Mouse (Mus musculus) yolk sac, embryonic 10.5 days (tissue): ENCODE results near the gene Prcc.
"Not testable (repeated sequence)": the region's sequence is repeated elsewhere in the genome, so short reads cannot be mapped to it uniquely, and the experiment has no call there.

Experiments
- DNase-seq: peaks from one replicate; pipeline ENCODE4 v3.0.0-alpha.2; 2017; ENCODE audit warnings: low spot score

Prcc gene

DNA sequence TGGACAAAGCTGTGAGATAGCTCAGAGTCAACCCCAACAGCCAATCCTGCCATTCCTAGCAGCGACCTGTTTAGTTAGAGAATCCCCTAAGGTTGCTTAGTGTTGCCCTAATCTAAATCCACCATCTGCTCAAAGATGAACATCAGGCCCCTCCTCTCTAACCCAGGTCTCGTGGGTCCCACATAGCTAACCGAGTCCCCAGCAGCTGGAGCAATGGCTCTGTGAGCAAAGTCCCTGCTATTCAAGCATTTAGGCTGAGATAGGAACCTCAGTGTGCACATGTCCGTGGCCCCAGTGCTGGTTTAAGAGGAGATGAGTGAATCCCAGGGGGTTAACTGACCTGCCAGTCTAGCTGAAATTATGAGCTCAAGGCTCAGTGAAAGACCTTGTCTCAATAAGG, 39.2 kb downstream of the Prcc start:
- DNase-seq = no peak

DNA sequence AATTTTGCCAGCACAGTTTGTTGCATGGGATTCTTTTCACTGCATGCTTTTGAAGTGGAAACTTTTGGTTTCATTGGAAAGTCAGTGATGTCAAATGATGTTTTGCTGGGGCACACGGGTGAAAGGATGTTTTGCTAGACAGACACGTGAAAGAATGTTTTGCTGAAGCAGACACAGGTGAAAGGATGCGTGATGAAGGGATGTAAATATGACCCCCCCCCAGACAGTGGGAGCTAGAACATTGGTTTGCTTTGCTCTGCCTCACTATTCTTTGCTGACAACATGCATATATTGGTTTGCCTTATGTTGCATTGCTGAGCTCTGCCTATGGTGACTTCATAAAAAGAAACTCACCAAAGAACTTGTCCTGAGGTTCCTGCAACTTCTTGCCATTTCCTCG, 40.4 kb downstream of the Prcc start:
- DNase-seq = no peak

DNA sequence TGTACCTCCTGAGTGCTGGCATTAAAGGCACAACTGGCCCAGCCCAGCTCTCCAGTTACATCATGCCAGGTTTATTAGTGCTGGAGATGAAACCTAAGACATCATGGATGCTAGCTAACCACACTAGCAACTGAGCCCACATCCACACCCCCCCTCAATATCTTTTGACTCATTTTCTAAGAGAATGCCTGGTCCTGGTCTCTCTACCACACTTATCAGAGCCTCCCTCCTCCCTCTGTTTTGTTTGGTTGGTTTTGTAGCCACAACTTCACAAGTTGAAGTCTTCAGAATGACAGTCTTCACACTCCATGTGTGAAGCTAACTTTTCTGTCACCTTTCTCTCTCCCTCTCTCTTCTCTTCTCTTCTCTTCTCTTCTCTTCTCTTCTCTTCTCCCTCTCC, 44.5 kb downstream of the Prcc start:
- DNase-seq = no peak

DNA sequence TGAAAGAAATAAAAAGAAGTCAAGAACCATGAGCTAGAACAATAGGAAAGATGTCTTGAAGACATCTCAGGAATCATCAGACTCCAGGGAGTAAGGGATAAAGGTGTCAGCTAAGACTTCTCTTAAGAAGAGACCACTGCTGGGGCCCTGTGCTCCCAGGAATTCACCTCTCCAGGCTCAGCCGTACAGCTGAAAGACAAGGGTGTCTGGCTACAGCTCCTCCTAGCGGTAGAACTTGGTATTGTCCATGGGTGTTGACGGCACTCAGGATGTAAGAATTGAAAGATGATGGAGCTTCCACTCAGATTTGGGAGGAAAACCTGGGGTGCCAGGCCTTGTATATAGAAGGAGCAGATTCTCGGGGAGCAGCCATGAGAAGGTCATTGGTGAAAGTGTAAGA, 46.8 kb downstream of the Prcc start:
- DNase-seq = peak; percentile 40

DNA sequence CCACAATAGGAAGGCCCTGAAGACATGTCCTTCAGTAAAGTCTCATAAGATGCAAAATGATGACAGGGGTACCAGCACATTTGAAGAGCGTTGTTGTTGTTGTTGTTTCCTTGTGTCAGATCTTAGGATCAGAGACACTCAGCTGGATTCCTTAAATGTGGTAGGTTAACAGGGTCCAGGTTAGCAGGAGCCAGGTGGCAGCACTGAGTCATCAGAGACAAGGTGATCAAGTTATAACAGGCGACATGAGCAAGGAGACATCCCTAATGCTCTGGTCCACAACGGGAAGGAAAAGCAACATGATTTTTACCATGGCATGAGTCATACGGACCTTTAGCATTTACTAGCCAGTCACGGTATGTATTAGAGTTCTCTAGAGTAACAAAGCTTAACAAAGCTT, 51.9 kb downstream of the Prcc start:
- DNase-seq = no peak

DNA sequence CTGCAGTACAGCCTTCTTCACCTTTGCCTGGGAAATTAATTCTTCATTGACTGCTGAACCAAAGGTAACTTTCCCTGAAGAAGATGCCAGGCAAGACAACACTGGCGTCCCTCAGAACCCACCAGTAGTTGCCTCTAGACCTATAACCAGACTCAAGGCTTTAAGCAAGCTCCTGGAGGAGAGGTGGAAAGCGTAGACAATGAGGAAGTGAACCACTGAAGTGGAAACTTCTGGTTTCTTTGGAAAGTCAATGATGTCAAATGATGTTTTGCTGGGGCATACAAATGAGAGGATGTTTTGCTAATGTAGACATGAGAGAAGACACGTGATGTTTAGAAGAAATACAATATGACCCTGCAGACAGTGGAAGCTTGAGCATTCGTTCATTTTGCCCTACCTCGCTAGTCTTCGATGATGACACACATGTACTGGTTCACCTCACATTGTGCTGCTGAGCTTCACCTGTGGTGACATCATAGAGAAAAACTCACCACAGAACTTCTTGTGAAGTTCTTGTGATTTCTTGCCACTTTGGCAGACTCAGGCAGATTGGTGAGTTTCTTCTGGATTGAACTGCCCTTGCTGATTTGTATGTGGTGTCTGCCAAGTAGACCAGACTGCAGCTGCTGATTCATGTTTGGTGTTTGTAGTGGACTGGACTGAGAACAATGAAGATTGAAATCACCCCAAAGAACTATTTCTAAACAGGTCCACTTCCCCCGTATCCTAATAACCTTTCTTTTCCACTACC, 53.1 kb downstream of the Prcc start:
- no peak for DNase-seq

DNA sequence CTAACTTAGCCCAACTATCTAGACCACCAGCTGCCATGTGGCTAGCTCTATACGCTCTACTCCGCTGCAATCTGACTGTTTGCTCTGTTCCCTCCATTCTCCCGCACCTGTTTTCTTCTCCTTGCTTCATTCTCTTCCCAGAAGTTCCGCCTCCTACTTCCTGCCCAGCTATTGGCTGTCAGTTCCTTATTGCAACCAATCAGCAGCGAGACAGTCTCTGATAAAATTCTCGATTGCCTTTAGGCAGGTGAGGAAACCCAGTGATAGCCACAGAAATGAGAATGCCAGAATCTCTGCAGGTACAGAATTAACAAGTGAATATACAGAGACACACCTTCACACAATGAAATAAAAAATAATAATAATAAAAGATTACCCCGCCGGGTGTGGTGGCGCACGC, 56.4 kb downstream of the Prcc start:
- no peak for DNase-seq

DNA sequence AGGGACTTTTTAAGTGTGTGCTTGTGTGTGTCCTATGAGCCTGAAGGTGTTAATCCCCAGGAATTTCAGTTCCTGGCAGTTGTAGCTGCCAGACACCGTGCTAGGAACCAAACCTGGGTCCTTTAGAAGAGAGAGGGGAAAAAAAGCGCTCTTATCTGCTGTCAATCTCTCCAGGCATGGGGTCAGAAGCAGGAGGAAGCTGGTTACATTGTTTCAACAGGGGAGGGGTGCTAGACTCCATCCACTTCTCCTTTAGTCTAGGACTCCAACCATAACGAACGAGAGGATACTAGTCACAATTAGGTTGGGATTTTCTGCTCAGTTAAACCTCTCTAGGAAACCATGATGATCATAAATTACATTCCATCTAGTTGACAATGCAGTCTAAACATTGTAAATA, 57.0 kb downstream of the Prcc start:
- no peak for DNase-seq

DNA sequence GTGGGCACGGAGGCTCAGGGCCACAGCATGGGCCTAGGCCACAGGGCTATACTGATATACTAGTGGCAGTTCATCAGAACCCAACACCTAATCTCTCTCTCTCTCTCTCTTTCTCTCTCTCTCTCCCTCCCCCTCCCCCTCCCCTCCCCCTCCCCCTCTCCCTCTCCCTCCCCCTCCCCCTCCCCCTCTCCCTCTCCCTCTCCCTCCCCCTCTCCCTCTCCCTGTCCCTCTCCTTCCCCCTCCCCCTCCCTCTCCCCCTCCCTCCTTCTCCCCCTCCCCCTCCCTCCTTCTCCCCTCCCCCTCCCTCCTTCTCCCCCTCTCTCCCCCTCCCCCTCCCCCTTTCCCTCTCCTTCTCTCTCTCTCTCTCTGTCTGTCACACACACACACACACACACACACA, 61.2 kb downstream of the Prcc start, which contains the start of gene Pear1:
Pear1 (minus strand) TSS at position 101 of the 400 bp plus-strand sequence.
- DNase-seq = not testable (repeated sequence)

DNA sequence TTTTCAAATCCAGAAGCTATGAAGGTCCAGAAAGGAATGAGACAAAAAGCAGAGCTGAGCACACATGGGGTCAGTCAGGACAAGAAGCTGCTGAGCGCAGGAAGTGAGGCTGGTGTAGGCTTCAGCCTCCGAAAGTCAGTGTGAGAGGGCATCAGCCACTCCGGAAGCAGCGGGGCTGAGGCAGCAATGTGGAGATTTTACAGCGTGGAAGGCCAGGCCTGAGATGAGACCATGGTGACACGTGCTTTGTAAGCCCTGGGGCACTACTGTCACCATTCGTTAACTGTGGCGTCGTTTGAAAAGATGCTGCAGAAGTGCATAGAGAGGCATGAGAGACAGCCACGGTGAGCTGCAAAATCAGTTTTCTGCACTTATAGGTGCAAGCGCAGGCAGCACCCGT, 67.2 kb downstream of the Prcc start:
- DNase-seq = no peak

DNA sequence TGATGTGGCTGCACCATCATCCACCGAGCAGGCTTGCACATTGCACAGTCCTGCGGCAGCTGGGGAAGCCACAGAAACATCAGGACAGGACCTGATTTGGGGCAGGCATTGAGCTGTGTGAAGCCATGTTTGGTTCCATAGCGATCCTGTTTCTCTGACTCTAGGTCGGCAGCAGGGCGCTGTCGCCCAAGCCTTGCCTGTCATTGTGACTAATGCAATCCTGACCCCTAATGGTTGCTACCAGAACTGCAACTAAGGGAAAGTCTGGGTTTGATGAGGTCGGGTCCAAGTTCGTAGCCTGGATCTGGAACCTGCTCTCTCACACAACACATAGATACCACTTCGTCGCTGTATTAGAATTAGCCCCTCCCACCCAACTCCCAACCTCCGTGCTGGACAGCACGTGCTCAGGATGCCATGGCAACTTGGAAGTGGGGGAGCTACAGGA, 68.7 kb downstream of the Prcc start:
- DNase-seq = peak; percentile 68

DNA sequence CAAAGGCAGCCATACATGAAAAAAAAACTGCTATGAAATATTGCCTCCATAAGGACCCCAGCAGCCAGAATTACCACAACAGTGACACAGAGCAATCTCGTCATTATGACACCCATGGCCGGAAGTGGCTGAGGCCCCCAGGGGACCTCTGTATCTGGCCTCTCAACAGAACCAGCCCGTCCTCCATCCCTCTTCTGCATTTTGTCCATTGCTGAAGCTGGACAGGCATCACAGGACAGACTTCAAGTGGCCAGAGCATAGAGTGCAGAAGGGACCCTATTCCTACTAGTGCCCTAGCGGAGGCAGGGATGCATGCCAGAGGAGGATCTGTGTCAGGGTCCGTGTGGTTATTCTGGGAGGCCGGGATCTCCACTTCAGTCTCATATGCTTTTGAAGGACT, 69.2 kb downstream of the Prcc start:
- DNase-seq = no peak

DNA sequence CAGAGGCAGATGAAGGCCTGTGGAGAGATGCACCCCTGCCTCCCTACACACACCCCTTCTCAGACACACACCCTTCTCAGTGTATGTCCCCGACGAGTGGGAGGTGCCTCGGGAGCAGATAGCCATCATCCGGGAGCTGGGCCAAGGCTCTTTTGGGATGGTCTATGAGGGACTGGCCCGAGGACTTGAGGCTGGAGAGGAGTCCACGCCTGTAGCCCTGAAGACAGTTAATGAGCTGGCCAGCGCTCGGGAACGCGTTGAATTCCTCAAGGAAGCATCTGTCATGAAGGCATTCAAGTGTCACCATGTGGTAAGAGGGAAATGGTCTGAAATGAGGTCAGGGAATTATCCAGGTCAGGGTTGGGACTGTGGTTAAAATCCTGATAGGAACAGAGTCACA, 72.5 kb downstream of the Prcc start:
- DNase-seq = no peak

DNA sequence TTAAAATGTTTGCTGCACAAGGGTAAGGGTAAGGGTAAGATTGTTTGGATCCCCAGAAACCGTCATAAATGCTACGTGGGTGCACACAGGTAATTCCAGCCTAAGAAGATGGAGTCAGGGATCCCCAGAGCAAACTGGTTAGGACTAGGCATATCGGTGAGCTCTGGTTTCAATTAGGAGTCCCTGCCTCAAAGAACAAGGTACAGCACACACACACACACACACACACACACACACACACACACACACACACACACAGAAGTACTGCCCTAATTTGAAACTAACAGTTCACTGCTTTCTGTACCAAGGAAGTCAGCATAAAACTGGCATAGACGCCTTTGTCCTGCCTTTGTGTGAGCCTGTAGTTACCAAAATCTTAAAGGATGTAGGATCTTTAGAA, 73.0 kb downstream of the Prcc start:
- DNase-seq = no peak

DNA sequence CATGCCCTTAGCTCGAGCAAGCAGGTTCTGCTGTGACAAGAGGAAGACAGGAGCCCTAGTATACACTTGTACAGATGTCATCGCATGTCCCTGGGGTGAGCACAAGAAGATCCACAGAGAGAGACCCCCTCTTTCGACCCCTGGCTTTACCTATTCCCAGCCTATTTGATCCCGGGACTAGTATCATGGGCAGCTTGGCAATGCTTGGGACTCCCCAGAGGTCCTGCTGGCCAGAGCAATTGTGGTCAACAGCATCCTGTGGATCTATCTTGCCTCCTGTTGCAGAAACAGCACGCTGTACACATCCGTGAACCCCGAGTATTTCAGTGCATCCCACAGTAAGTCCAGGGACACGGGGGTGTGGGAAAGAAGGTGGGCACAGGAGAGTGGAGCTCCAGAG, 74.1 kb downstream of the Prcc start:
- DNase-seq = no peak

DNA sequence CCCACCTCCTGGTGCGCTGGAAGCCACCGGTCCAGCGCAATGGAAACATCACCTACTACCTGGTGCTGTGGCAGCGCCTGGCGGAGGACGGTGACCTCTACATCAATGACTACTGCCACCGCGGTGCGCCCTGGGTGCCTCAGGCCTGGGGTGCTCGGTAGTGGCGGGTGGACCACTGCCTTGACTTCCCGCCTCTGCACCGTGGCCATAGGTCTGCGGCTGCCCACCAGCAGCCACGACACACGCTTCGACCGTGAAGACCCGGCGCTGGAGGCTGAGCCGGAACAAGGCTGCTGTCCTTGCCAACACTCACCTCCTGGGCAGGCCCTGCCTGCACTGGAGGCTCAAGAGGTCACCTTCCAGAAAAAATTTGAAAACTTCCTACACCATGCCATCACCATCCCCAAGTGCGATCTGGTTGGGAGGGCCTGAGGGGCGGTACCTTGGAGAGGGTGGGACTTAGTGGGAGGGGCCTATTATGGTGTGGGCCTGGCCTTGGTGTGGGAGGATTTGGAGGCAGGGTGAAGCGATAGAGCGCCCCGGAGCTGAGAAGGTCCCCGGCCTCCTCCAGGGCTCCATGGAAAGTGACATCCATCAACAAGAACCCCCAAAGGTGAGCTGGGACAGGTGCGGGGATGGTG, 76.0 kb downstream of the Prcc start:
- no peak for DNase-seq
